Mouse (Mus musculus): ENCODE results near the gene Pla2g3. TPM values are rescaled to one million over a fixed set of nuclear protein-coding genes. Genes with fewer than 3 reads are reported as not detected.

The Pla2g3 gene
- polyA plus RNA-seq, 1 experiment from 2014 or later, result 2.2 TPM

GRCm38 (mm10) chr11:3545531-3546241 lies 57.6 kb downstream of the Pla2g3 start:
- no peak for ATAC-seq (ENCODE audit: low read depth)
- Histone ChIP-seq H3K4me2 (ENCODE audit: low read depth, low read length) (no peak overlapping the region), H3K9ac (replicated peaks; ENCODE audit: low read depth, low read length) (no peak overlapping the region), H3K27ac (ENCODE audit: low read depth, low read length) (no peak overlapping the region), H3K4me1 (ENCODE audit: control insufficient read depth, insufficient read depth, low read length) (no peaks in the 10 kb centered on the region), H3K27me3 (ENCODE audit: control insufficient read depth, insufficient read depth, low read length) (no peaks in the 10 kb centered on the region), H3K9me3 (ENCODE audit: control insufficient read depth, low read length) (no peaks in the 10 kb centered on the region), H3K4me3 (ENCODE audit: low read depth, low read length) (no peak overlapping the region), H3K36me3 (ENCODE audit: control insufficient read depth, insufficient read depth, low read length) (no peaks in the 10 kb centered on the region)
- 21% methylated on average over 9 of the region's 9 CpGs for WGBS

GRCm38 (mm10) chr11:3546242-3546562 lies 58.1 kb downstream of the Pla2g3 start:
- H3K36me3 ChIP-seq (ENCODE audit: control insufficient read depth, insufficient read depth, low read length), result no peaks in the 10 kb centered on the region
- no peaks in the 10 kb centered on the region for H3K9me3 ChIP-seq (ENCODE audit: control insufficient read depth, low read length)
- H3K27ac ChIP-seq (ENCODE audit: low read depth, low read length), result no peak overlapping the region
- 22% methylated on average over 1 of the region's 1 CpGs for WGBS
- H3K27me3 ChIP-seq (ENCODE audit: control insufficient read depth, insufficient read depth, low read length), result no peaks in the 10 kb centered on the region
- ATAC-seq (ENCODE audit: low read depth), result no peak
- no peaks in the 10 kb centered on the region for H3K4me1 ChIP-seq (ENCODE audit: control insufficient read depth, insufficient read depth, low read length)
- no peak overlapping the region for H3K4me2 ChIP-seq (ENCODE audit: low read depth, low read length)
- H3K4me3 ChIP-seq (ENCODE audit: low read depth, low read length), result no peak overlapping the region
- no peak overlapping the region for H3K9ac ChIP-seq (replicated peaks; ENCODE audit: low read depth, low read length)

- Histone ChIP-seq H3K9me3 (ENCODE audit: control insufficient read depth, low read length) (no peaks in the 10 kb centered on the region), H3K4me1 (ENCODE audit: control insufficient read depth, insufficient read depth, low read length) (no peaks in the 10 kb centered on the region), H3K4me2 (ENCODE audit: low read depth, low read length) (no peak overlapping the region), H3K4me3 (ENCODE audit: low read depth, low read length) (no peak overlapping the region), H3K36me3 (ENCODE audit: control insufficient read depth, insufficient read depth, low read length) (no peaks in the 10 kb centered on the region), H3K27ac (ENCODE audit: low read depth, low read length) (no peak overlapping the region), H3K27me3 (ENCODE audit: control insufficient read depth, insufficient read depth, low read length) (no peaks in the 10 kb centered on the region), H3K9ac (replicated peaks; ENCODE audit: low read depth, low read length) (no peak overlapping the region)
- ATAC-seq (ENCODE audit: low read depth), result no peak
- 91% methylated on average over 2 of the region's 2 CpGs for WGBS
Observed at GRCm38 (mm10) chr11:3547047-3547446, 59.0 kb downstream of the Pla2g3 start.

- 48% methylated on average over 6 of the region's 6 CpGs for WGBS
- no peaks in the 10 kb centered on the region for H3K4me1 ChIP-seq (ENCODE audit: control insufficient read depth, insufficient read depth, low read length)
- no peak overlapping the region for H3K9ac ChIP-seq (replicated peaks; ENCODE audit: low read depth, low read length)
- H3K27me3 ChIP-seq (ENCODE audit: control insufficient read depth, insufficient read depth, low read length), result no peaks in the 10 kb centered on the region
- ATAC-seq (ENCODE audit: low read depth), result peak; percentile 54; the same call in 1 of the 2 replicates
- no peak overlapping the region for H3K4me2 ChIP-seq (ENCODE audit: low read depth, low read length)
- H3K9me3 ChIP-seq (ENCODE audit: control insufficient read depth, low read length), result no peaks in the 10 kb centered on the region
- no peak overlapping the region for H3K4me3 ChIP-seq (ENCODE audit: low read depth, low read length)
- H3K27ac ChIP-seq (ENCODE audit: low read depth, low read length), result no peak overlapping the region
- H3K36me3 ChIP-seq (ENCODE audit: control insufficient read depth, insufficient read depth, low read length), result no peaks in the 10 kb centered on the region
Observed at GRCm38 (mm10) chr11:3547969-3548368, 59.9 kb downstream of the Pla2g3 start.

GRCm38 (mm10) chr11:3548564-3549295 lies 60.6 kb downstream of the Pla2g3 start:
- Histone ChIP-seq H3K9me3 (ENCODE audit: control insufficient read depth, low read length) (no peaks in the 10 kb centered on the region), H3K4me1 (ENCODE audit: control insufficient read depth, insufficient read depth, low read length) (no peaks in the 10 kb centered on the region), H3K4me3 (ENCODE audit: low read depth, low read length) (no peak overlapping the region), H3K36me3 (ENCODE audit: control insufficient read depth, insufficient read depth, low read length) (no peaks in the 10 kb centered on the region), H3K9ac (replicated peaks; ENCODE audit: low read depth, low read length) (no peak overlapping the region), H3K4me2 (ENCODE audit: low read depth, low read length) (no peak overlapping the region), H3K27me3 (ENCODE audit: control insufficient read depth, insufficient read depth, low read length) (no peaks in the 10 kb centered on the region), H3K27ac (ENCODE audit: low read depth, low read length) (no peak overlapping the region)
- 60% methylated on average over 3 of the region's 3 CpGs for WGBS
- ATAC-seq (ENCODE audit: low read depth), result no peak

Other genes with a start within 250 kb of the Pla2g3 start
- 190 and 221 TPM in 2 replicates for gene Drg1, start 221.9 kb upstream of the Pla2g3 start, polyA plus RNA-seq (2014; fragmentation: Nextera tagmentation; extraction: Ambion mirVana)
- gene Patz1, start 199.4 kb upstream of the Pla2g3 start, polyA plus RNA-seq (2014; fragmentation: Nextera tagmentation; extraction: Ambion mirVana), result 42.8 and 55.0 TPM in 2 replicates
- gene Pik3ip1, start 157.9 kb upstream of the Pla2g3 start, polyA plus RNA-seq (2014; fragmentation: Nextera tagmentation; extraction: Ambion mirVana), result 24.2 and 29.4 TPM in 2 replicates
- 161 and 166 TPM in 2 replicates for gene Limk2, start 79.1 kb upstream of the Pla2g3 start, polyA plus RNA-seq (2014; fragmentation: Nextera tagmentation; extraction: Ambion mirVana)
- 45.7 and 47.1 TPM in 2 replicates for gene Rnf185, start 35.9 kb upstream of the Pla2g3 start, polyA plus RNA-seq (2014; fragmentation: Nextera tagmentation; extraction: Ambion mirVana)
- 6.0 and 7.2 TPM in 2 replicates for gene Inpp5j, start 16.5 kb downstream of the Pla2g3 start, polyA plus RNA-seq (2014; fragmentation: Nextera tagmentation; extraction: Ambion mirVana)
- gene Selenom, start 26.4 kb downstream of the Pla2g3 start, polyA plus RNA-seq (2014; fragmentation: Nextera tagmentation; extraction: Ambion mirVana), result 98.1 and 127 TPM in 2 replicates
- 7.8 and 16.1 TPM in 2 replicates for gene Smtn, start 52.3 kb downstream of the Pla2g3 start, polyA plus RNA-seq (2014; fragmentation: Nextera tagmentation; extraction: Ambion mirVana)
- gene Morc2a, start 160.9 kb downstream of the Pla2g3 start, polyA plus RNA-seq (2014; fragmentation: Nextera tagmentation; extraction: Ambion mirVana), result 31.0 and 37.0 TPM in 2 replicates

Data from neural tube, embryonic 14.5 days (tissue).